Mouse (Mus musculus): Measurements from ENCODE around the gene Lgi1.

DNA sequence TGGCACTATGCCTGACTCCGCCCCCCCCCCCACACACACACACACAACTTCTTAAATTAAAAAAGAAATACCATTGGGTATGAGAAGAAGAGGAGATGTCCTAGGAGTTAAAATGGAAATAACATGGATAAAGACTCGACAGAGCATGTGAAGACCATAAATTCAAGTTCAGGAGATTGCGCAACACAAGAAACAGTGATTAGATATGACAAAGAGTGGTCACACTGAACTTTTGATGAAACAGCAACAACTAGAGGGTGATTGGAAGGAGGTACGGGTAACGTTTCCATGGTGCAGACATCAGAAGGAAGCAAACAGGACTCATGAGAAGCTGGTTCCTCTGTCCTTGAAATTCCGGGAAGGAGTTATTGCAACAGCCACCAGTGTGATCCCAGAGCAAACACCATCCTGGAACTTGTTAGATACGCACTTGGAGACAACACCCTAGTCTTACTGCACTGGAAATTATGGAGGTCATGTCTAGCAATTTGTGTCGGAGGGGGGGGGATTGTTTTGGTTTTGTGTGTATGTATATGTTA lies 22.0 kb upstream of the Lgi1 start:
- TF ChIP-seq CTCF (IDR thresholded peaks at IDR 0.05; ENCODE audit: control insufficient read depth, insufficient read depth, insufficient replicate concordance, low read depth, low read length) (no peak), POLR2A (IDR thresholded peaks at IDR 0.05; ENCODE audit: control insufficient read depth, low read depth, low read length) (no peak)

Data from testis, adult 2 months (tissue).